Mouse (Mus musculus) ES-E14 (cell line): Measurements from ENCODE around the gene Dach1.

Experiments
- HCFC1 ChIP-seq: IDR thresholded peaks from 2 replicates; pipeline ENCODE4 v1.6.1; 2012; ENCODE audit warnings: low read length, inconsistent platforms, borderline replicate concordance; ENCODE audit not compliant: insufficient read depth
- MAFK ChIP-seq: IDR thresholded peaks from 2 replicates; pipeline ENCODE4 v1.6.1; 2014; ENCODE audit warnings: mild to moderate bottlenecking, low read depth, low read length, inconsistent platforms; ENCODE audit not compliant: insufficient read depth
- ZNF384 ChIP-seq: IDR thresholded peaks from 2 replicates; pipeline ENCODE4 v1.6.1; 2012; ENCODE audit warnings: low read depth, low read length, inconsistent platforms

- TF ChIP-seq ZNF384 = no peak
- no peak for TF ChIP-seq MAFK
- TF ChIP-seq HCFC1 = no peak
Measured at GRCm38 (mm10) chr14:98108764-98109163, 60.8 kb downstream of the Dach1 start.
